Mouse (Mus musculus) embryonic fibroblast, embryonic 13.5 days (primary cell): ENCODE measurements around the gene Snapc2. TPM values are rescaled to one million over a fixed set of nuclear protein-coding genes. Genes with fewer than 3 reads are reported as not detected.
A peak's percentile ranks its signal among the peaks of the same experiment; 100 is the strongest.

ENCODE experiments used
- H3K27ac ChIP-seq: 2 replicates; pipeline ENCODE4 v1.5.1; 2012; ENCODE audit warnings: low read length, control low read depth, inconsistent platforms; ENCODE audit not compliant: insufficient read depth
- H3K4me1 ChIP-seq: 2 replicates; pipeline ENCODE4 v1.6.1; 2011; ENCODE audit warnings: low read length; ENCODE audit not compliant: control insufficient read depth, insufficient read depth
- H3K4me3 ChIP-seq: 2 replicates; pipeline ENCODE4 v1.5.1; 2011; ENCODE audit warnings: mild to moderate bottlenecking, control low read depth, low read length; ENCODE audit not compliant: insufficient read depth
- CTCF ChIP-seq: IDR thresholded peaks from 2 replicates; pipeline ENCODE4 v1.5.1; 2011; ENCODE audit warnings: mild to moderate bottlenecking, control low read depth, low read length, moderate library complexity, borderline replicate concordance; ENCODE audit not compliant: insufficient read depth
- POLR2A ChIP-seq: IDR thresholded peaks from 2 replicates; pipeline ENCODE4 v1.6.1; 2011; ENCODE audit warnings: low read depth, mild to moderate bottlenecking, control low read depth, low read length, moderate library complexity
- polyA plus RNA-seq: library from polyadenylated mRNA; stranded (reverse); fragments of >200 nt; gene quantifications from 2 replicates; pipeline ENCODE4 v1.2.4, GENCODE M21; 2011; ENCODE audit warnings: low read depth; ENCODE audit not compliant: missing spikeins, insufficient read length

Gene Snapc2
- 29.0 and 29.3 TPM in 2 replicates for polyA plus RNA-seq

DNA sequence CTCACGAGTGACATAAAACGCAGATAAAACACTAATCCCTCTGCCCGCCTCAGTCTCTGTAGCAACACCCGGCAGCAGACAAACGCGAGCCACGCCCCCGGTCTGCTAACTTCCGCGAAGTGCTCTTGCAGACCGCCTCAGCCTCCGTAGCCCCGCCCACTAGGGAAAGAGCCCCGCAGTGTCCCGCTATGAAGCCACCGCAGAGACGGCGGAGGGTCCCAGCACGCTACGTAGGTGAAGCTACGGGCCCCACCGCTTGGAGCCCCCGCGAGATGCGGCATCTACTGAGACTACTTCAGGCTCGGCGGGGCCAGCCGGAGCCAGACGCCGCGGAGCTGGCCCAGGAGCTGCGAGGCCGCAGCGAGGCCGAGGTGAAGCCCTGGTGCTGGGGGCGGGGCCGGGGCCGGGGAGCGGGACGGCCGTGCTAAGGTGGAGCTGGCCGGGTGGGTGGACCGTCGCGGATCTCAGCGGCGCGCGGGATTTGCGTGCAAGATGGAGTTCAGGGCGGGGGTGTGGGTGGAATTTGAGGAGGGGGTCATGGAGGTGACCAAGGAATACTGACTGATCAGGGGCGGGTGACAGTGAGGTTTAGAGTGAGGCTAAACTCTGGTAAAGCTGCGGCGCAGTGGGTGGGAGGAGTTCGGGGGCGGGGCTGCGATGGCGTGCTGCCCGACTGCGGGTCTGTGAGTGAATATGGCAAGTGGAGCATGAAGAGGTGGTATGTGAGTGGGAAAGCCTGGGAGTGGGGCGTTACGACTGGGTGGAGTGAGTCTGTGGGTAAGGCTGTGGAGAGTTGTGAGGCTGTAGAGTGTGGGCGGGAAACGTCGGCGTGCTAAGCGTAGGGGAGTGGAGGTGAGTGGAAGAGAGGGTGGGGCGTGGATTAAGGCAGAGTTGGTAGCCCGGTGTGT lies at the start of gene Snapc2:
Snapc2 (plus strand) TSS at position 147 of the 908 bp plus-strand sequence.
- H3K4me1 ChIP-seq = peaks cover 10% of the 10 kb centered on the region
- H3K4me3 ChIP-seq = peak within 1 kb of the TSS; percentile 89
- peak within 1 kb of the TSS; percentile 73 for H3K27ac ChIP-seq
- no peak for TF ChIP-seq CTCF
- TF ChIP-seq POLR2A = peak; percentile 65

- no peaks in the 10 kb centered on the region for H3K4me1 ChIP-seq
- TF ChIP-seq POLR2A (no peak), CTCF (no peak)
- H3K27ac ChIP-seq = no peak overlapping the region
- H3K4me3 ChIP-seq = no peak overlapping the region
Measured at GRCm38 (mm10) chr8:4205246-4206123, 47.4 kb upstream of the Snapc2 start.

DNA sequence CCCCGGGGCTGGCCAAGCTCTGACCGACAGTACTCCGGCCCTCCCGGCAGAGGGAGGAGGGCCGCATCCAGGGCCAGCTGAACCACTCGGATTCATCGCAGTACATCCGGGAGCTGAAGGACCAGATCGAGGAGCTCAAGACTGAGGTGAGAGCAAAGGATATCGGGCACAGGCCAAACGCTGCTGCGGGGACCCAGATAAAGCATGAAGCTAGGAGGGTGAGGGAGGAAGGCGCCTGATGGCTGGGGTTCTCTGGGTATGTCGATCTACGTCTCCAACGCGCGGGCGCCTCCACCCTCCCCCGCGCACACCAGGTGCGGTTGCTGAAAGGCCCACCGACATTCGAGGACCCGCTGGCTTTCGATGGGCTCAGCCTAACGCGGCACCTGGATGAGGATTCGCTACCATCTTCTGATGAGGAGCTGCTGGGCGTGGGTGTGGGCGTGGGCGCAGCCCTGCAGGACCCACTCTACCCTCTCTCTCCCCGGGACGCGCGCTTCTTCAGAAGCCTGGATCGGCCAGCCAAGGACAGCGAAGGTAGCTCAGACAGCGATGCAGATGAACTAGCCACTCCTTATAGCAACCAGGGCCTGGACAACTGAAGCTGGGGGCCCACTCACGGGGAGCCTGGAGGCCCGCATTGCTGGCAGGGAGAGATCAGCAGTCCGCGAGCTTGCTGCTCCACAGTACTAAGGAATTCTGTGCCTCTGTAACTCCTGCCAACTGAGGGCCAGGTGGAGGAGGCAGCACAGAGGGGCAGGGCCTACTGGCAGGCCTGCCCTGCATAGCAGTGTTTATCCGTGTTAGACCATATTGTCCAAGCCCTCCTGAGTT lies 46.5 kb upstream of the Snapc2 start:
- Histone ChIP-seq H3K27ac (no peak overlapping the region), H3K4me1 (no peaks in the 10 kb centered on the region), H3K4me3 (no peak overlapping the region)
- TF ChIP-seq POLR2A (no peak), CTCF (no peak)

- H3K4me3 ChIP-seq = no peak overlapping the region
- TF ChIP-seq POLR2A = no peak
- no peak for TF ChIP-seq CTCF
- no peaks in the 10 kb centered on the region for H3K4me1 ChIP-seq
- no peak overlapping the region for H3K27ac ChIP-seq
Measured at GRCm38 (mm10) chr8:4207016-4207350, 45.9 kb upstream of the Snapc2 start.

GRCm38 (mm10) chr8:4211097-4211496 lies 41.8 kb upstream of the Snapc2 start:
- Histone ChIP-seq H3K27ac (no peak overlapping the region), H3K4me1 (no peaks in the 10 kb centered on the region), H3K4me3 (no peak overlapping the region)
- TF ChIP-seq POLR2A (no peak), CTCF (no peak)

DNA sequence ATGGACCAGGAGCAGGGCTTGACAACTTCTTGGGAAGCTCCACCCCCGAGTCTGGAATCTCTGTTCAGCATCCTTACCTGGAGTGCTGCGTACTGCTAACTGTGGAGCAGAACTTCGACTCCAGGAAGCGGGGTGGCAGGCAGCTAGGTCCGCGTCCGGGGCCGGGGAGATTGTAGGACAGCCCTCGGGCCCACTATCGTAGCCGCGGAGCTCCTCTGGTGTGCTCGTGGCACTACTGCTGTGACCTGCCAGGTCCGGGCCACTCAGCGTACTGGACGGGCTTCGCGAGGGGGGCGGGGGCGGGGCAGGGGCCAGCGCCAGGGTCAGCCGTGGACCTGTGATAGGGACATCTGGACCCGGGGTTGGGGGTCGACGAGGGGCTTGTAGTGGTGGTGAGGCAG lies 40.1 kb upstream of the Snapc2 start:
- Histone ChIP-seq H3K4me1 (no peaks in the 10 kb centered on the region), H3K4me3 (no peak overlapping the region; the same call in 1 of the 2 replicates), H3K27ac (no peak overlapping the region)
- no peak for TF ChIP-seq CTCF
- TF ChIP-seq POLR2A = no peak

- Histone ChIP-seq H3K27ac (no peak overlapping the region), H3K4me3 (no peak overlapping the region), H3K4me1 (no peaks in the 10 kb centered on the region)
- TF ChIP-seq CTCF (no peak), POLR2A (no peak)
Measured at GRCm38 (mm10) chr8:4213210-4214005, 39.5 kb upstream of the Snapc2 start.

DNA sequence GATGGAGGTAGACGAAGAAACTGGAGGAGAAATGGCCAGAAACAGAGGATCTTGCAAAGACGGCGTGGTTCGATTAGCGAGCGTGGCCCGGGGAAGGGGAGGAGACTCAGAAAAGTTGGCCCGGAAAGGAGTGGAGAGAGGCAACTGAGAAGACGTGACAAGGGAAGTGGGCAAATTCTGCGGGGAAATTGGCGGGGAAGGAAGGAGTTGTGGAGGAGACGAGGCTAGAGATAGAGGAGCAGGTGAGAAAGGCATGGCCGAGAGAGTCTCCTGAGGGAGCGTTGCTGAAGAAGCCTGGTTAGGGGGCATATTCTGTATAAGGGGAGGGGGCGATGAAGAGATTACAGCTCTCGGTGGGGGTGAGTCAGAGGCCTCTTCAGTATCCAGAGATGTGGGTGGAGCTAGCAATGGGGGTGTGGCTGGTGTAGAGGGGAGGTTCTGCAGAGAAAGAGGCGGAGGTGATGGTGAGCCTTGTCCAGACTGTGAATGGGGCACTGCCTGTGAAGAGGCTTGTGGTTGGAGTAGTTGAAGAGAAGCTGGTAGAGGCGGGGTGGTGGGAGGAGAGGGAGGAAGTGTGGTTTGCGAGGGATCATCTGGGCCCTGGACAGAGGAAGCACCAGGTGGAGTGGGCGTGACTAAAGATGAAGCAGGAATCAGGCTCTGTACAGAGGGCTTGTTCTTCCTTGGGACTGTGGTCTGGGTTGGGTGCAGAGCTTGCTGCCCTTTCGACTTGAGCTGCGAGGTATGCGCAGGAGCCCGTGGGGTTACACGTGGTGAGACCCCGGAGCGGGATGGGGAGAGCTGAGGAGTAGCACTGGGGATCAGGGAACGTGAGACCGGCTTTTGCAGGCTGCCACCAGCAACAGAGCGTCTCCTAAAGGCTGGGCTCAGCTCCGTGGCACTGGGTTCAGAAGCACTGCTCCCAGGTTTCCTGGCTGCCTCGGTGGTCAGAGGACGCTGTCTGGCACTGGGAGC lies 38.6 kb upstream of the Snapc2 start:
- Histone ChIP-seq H3K4me1 (no peaks in the 10 kb centered on the region), H3K4me3 (no peak overlapping the region), H3K27ac (no peak overlapping the region)
- TF ChIP-seq CTCF (no peak), POLR2A (no peak)
